Mouse (Mus musculus): ENCODE data around the gene Tmem232. TPM values are rescaled to one million over a fixed set of nuclear protein-coding genes. Genes with fewer than 3 reads are reported as not detected.

Tmem232 gene
- not detected for total RNA-seq (2023)

GRCm38 (mm10) chr17:65540441-65541272, at the start of gene Tmem232:
Gene Tmem232, minus strand, starts transcription at chr17:65540782.

Other genes starting within 250 kb of the Tmem232 start
- gene Vapa, start 72.8 kb upstream of the Tmem232 start, total RNA-seq (2023) = 77.6 TPM
- not detected for gene Txndc2, start 101.4 kb upstream of the Tmem232 start, total RNA-seq (2023)
- 2.9 TPM for gene Rab31, start 232.0 kb upstream of the Tmem232 start, total RNA-seq (2023)
- 54.5 TPM for gene Ppp4r1, start 241.8 kb upstream of the Tmem232 start, total RNA-seq (2023)